Mouse (Mus musculus) MEL (cell line): ENCODE measurements at regions not wholly inside any gene's neighbourhood (a gene's known extent, or its start where the extent isn't known, plus 50 kb on each side); places are given as distances from the start of the nearest gene placed in this dataset.

Source experiments
- DNase-seq: peaks from one replicate; pipeline ENCODE4 v3.0.0; 2011; ENCODE audit warnings: low read depth, low spot score
- H3K27ac ChIP-seq: 2 replicates; pipeline ENCODE4 v1.5.1; 2012; ENCODE audit warnings: low read depth, mild to moderate bottlenecking, control low read depth, low read length, moderate library complexity; ENCODE audit not compliant: control insufficient read depth
- H3K27me3 ChIP-seq, 2 experiments: fragments of 150-350 bp in 1 of 2; sonication (generic) in 1 of 2; 2 replicates each; pipeline ENCODE4 v1.6.1; 2012; ENCODE audit warnings: low read length in 2 of 2, mild to moderate bottlenecking in 2 of 2, improper control_type of control experiment in 1 of 2, moderate library complexity in 1 of 2; ENCODE audit not compliant: insufficient read depth in 2 of 2, control insufficient read depth in 1 of 2
- H3K36me3 ChIP-seq, 2 experiments: 2 replicates each; pipeline ENCODE4 v1.6.1; 2012 to 2014; ENCODE audit warnings: low read length in 2 of 2, improper control_type of control experiment in 1 of 2, inconsistent platforms in 1 of 2, mild to moderate bottlenecking in 1 of 2; ENCODE audit not compliant: insufficient read depth in 2 of 2, control insufficient read depth in 1 of 2
- H3K4me1 ChIP-seq, 2 experiments: fragments of 150-350 bp in 1 of 2; sonication (generic) in 1 of 2; 2 replicates each; pipeline ENCODE4 v1.6.1; 2012; ENCODE audit warnings: low read length in 2 of 2, improper control_type of control experiment in 1 of 2, mild to moderate bottlenecking in 1 of 2; ENCODE audit not compliant: insufficient read depth in 2 of 2, control insufficient read depth in 1 of 2
- H3K4me3 ChIP-seq, 2 experiments: fragments of 150-350 bp in 1 of 2; sonication (generic) in 1 of 2; 2 replicates each; pipeline ENCODE4 v1.5.1; 2012; ENCODE audit warnings: low read depth in 2 of 2, low read length in 2 of 2, mild to moderate bottlenecking in 2 of 2, moderate library complexity in 2 of 2, control low read depth in 1 of 2, improper control_type of control experiment in 1 of 2; ENCODE audit not compliant: control insufficient read depth in 1 of 2, insufficient read depth in 1 of 2
- H3K79me2 ChIP-seq: 2 replicates; pipeline ENCODE4 v1.6.1; 2012; ENCODE audit warnings: mild to moderate bottlenecking, low read length, moderate library complexity; ENCODE audit not compliant: control insufficient read depth, poor library complexity, insufficient read depth
- H3K9ac ChIP-seq: 2 replicates; pipeline ENCODE4 v1.6.1; 2012; ENCODE audit warnings: low read depth, mild to moderate bottlenecking, control low read depth, low read length, moderate library complexity; ENCODE audit not compliant: control insufficient read depth, poor library complexity, severe bottlenecking
- H3K9me3 ChIP-seq: fragments of 150-350 bp; sonication (generic); replicated peaks from 2 replicates; pipeline ENCODE4 v1.6.1; 2012; ENCODE audit warnings: mild to moderate bottlenecking, low read length, improper control_type of control experiment, moderate library complexity; ENCODE audit not compliant: insufficient read depth
- BHLHE40 ChIP-seq: IDR thresholded peaks from 2 replicates; pipeline ENCODE4 v1.6.1; 2012; ENCODE audit warnings: low read depth, mild to moderate bottlenecking, inconsistent platforms, low read length, improper control_type of control experiment, borderline replicate concordance
- CHD1 ChIP-seq: IDR thresholded peaks from 2 replicates; pipeline ENCODE4 v1.6.1; 2012; ENCODE audit warnings: low read depth, mild to moderate bottlenecking, inconsistent platforms, low read length, improper control_type of control experiment
- CHD2 ChIP-seq: IDR thresholded peaks from 2 replicates; pipeline ENCODE4 v1.6.1; 2011; ENCODE audit warnings: low read length, improper control_type of control experiment
- CTCF ChIP-seq, 3 experiments: IDR thresholded peaks in 2 of 3; conservative IDR thresholded peaks in 1 of 3; 2 replicates each; pipeline ENCODE4 v1.5.1; 2011 to 2012; ENCODE audit warnings: low read length in 3 of 3, low read depth in 2 of 3, mild to moderate bottlenecking in 2 of 3, improper control_type of control experiment in 1 of 3, inconsistent platforms in 1 of 3, mixed read lengths in 1 of 3, moderate library complexity in 1 of 3; ENCODE audit not compliant: control insufficient read depth in 1 of 3, insufficient read depth in 1 of 3, poor library complexity in 1 of 3, severe bottlenecking in 1 of 3
- E2F4 ChIP-seq: IDR thresholded peaks from 2 replicates; pipeline ENCODE4 v1.6.1; 2011; ENCODE audit warnings: low read depth, low read length, improper control_type of control experiment, borderline replicate concordance
- ELF1 ChIP-seq: IDR thresholded peaks from 2 replicates; pipeline ENCODE4 v1.6.1; 2014; ENCODE audit warnings: low read depth, mild to moderate bottlenecking, inconsistent platforms, low read length, improper control_type of control experiment, moderate library complexity
- EP300 ChIP-seq, 2 experiments: IDR thresholded peaks; 2 replicates each; pipeline ENCODE4 v1.6.1; 2011; ENCODE audit warnings: improper control_type of control experiment in 2 of 2, low read length in 2 of 2, low read depth in 1 of 2, mild to moderate bottlenecking in 1 of 2
- ETS1 ChIP-seq: IDR thresholded peaks from 2 replicates; pipeline ENCODE4 v1.6.1; 2012; ENCODE audit warnings: low read depth, mild to moderate bottlenecking, inconsistent platforms, low read length, improper control_type of control experiment, moderate library complexity
- GABPA ChIP-seq: IDR thresholded peaks from 2 replicates; pipeline ENCODE4 v1.6.1; 2012; ENCODE audit warnings: low read depth, mild to moderate bottlenecking, inconsistent platforms, low read length, improper control_type of control experiment, moderate library complexity
- GATA1 ChIP-seq: IDR thresholded peaks from 2 replicates; pipeline ENCODE4 v1.6.1; 2011; ENCODE audit warnings: low read depth, low read length, improper control_type of control experiment
- HCFC1 ChIP-seq: IDR thresholded peaks from 2 replicates; pipeline ENCODE4 v1.6.1; 2012; ENCODE audit warnings: low read depth, mild to moderate bottlenecking, inconsistent platforms, low read length, improper control_type of control experiment, moderate library complexity
- JUND ChIP-seq: IDR thresholded peaks from 2 replicates; pipeline ENCODE4 v1.6.1; 2011; ENCODE audit warnings: low read depth, mild to moderate bottlenecking, improper control_type of control experiment, low read length
- KAT2A ChIP-seq: conservative IDR thresholded peaks from 2 replicates; pipeline ENCODE4 v1.6.1; 2012; ENCODE audit warnings: low read depth, low read length, improper control_type of control experiment, inconsistent platforms
- MAFK ChIP-seq: IDR thresholded peaks from 2 replicates; pipeline ENCODE4 v1.6.1; 2011; ENCODE audit warnings: low read depth, mild to moderate bottlenecking, low read length, improper control_type of control experiment, borderline replicate concordance
- MAX ChIP-seq: IDR thresholded peaks from 2 replicates; pipeline ENCODE4 v1.6.1; 2011; ENCODE audit warnings: low read length, improper control_type of control experiment
- MAZ ChIP-seq: IDR thresholded peaks from 2 replicates; pipeline ENCODE4 v1.6.1; 2012; ENCODE audit warnings: low read depth, mild to moderate bottlenecking, inconsistent platforms, low read length, improper control_type of control experiment
- MXI1 ChIP-seq: IDR thresholded peaks from 2 replicates; pipeline ENCODE4 v1.6.1; 2011; ENCODE audit warnings: mild to moderate bottlenecking, low read depth, low read length, improper control_type of control experiment
- MYB ChIP-seq: IDR thresholded peaks from 2 replicates; pipeline ENCODE4 v1.6.1; 2011; ENCODE audit warnings: mild to moderate bottlenecking, low read depth, low read length, improper control_type of control experiment
- MYC ChIP-seq: IDR thresholded peaks from 2 replicates; pipeline ENCODE4 v1.6.1; 2011; ENCODE audit warnings: low read depth, mild to moderate bottlenecking, low read length, improper control_type of control experiment, moderate library complexity
- NELFE ChIP-seq: IDR thresholded peaks from 2 replicates; pipeline ENCODE4 v1.6.1; 2011; ENCODE audit warnings: low read depth, low read length, improper control_type of control experiment
- NRF1 ChIP-seq: IDR thresholded peaks from 2 replicates; pipeline ENCODE4 v1.6.1; 2014; ENCODE audit warnings: low read depth, mild to moderate bottlenecking, inconsistent platforms, low read length, improper control_type of control experiment, moderate library complexity; ENCODE audit not compliant: poor library complexity, insufficient read depth, severe bottlenecking
- POLR2A ChIP-seq, 2 experiments: IDR thresholded peaks; 2 replicates each; pipeline ENCODE4 v1.6.1; 2011 to 2012; ENCODE audit warnings: low read length in 2 of 2, mild to moderate bottlenecking in 2 of 2, control low read depth in 1 of 2, improper control_type of control experiment in 1 of 2, low read depth in 1 of 2, moderate library complexity in 1 of 2; ENCODE audit not compliant: control insufficient read depth in 1 of 2, insufficient read depth in 1 of 2, poor library complexity in 1 of 2
- POLR2AphosphoS2 ChIP-seq: IDR thresholded peaks from 2 replicates; pipeline ENCODE4 v1.6.1; 2011; ENCODE audit warnings: low read length, improper control_type of control experiment
- POLR2AphosphoS5 ChIP-seq: IDR thresholded peaks from 2 replicates; pipeline ENCODE4 v1.6.1; 2012; ENCODE audit warnings: low read depth, borderline replicate concordance, mild to moderate bottlenecking, inconsistent platforms, low read length, moderate library complexity, mixed read lengths
- RAD21 ChIP-seq: IDR thresholded peaks from 2 replicates; pipeline ENCODE4 v1.6.1; 2011; ENCODE audit warnings: mild to moderate bottlenecking, low read depth, low read length, improper control_type of control experiment
- RCOR1 ChIP-seq: IDR thresholded peaks from 2 replicates; pipeline ENCODE4 v1.6.1; 2012; ENCODE audit warnings: low read depth, mild to moderate bottlenecking, inconsistent platforms, low read length, improper control_type of control experiment
- SIN3A ChIP-seq: IDR thresholded peaks from 2 replicates; pipeline ENCODE4 v1.6.1; 2012; ENCODE audit warnings: low read length, improper control_type of control experiment, inconsistent platforms
- SMC3 ChIP-seq: IDR thresholded peaks from 2 replicates; pipeline ENCODE4 v1.6.1; 2011; ENCODE audit warnings: low read depth, low read length, improper control_type of control experiment
- TAL1 ChIP-seq: IDR thresholded peaks from 2 replicates; pipeline ENCODE4 v1.6.1; 2012; ENCODE audit warnings: mild to moderate bottlenecking, inconsistent platforms, low read length, moderate library complexity, mixed read lengths
- TBP ChIP-seq: IDR thresholded peaks from 2 replicates; pipeline ENCODE4 v1.8.0; 2011; ENCODE audit warnings: low read depth, low read length, improper control_type of control experiment
- TCF12 ChIP-seq: IDR thresholded peaks from 2 replicates; pipeline ENCODE4 v1.6.1; 2014; ENCODE audit warnings: low read depth, mild to moderate bottlenecking, inconsistent platforms, low read length, improper control_type of control experiment, moderate library complexity
- UBTF ChIP-seq: IDR thresholded peaks from 2 replicates; pipeline ENCODE4 v1.6.1; 2012; ENCODE audit warnings: low read depth, mild to moderate bottlenecking, inconsistent platforms, low read length, improper control_type of control experiment, moderate library complexity, borderline replicate concordance; ENCODE audit not compliant: insufficient read depth
- USF1 ChIP-seq: IDR thresholded peaks from 2 replicates; pipeline ENCODE4 v1.6.1; 2014; ENCODE audit warnings: low read depth, mild to moderate bottlenecking, inconsistent platforms, low read length, improper control_type of control experiment, moderate library complexity
- USF2 ChIP-seq, 2 experiments: IDR thresholded peaks; 2 replicates each; pipeline ENCODE4 v1.6.1; 2011 to 2012; ENCODE audit warnings: improper control_type of control experiment in 2 of 2, low read length in 2 of 2, borderline replicate concordance in 1 of 2, inconsistent platforms in 1 of 2, low read depth in 1 of 2, mild to moderate bottlenecking in 1 of 2; ENCODE audit not compliant: insufficient read depth in 1 of 2
- ZC3H11A ChIP-seq: IDR thresholded peaks from 2 replicates; pipeline ENCODE4 v1.6.1; 2012; ENCODE audit warnings: low read depth, mild to moderate bottlenecking, inconsistent platforms, low read length, improper control_type of control experiment
- ZKSCAN1 ChIP-seq: IDR thresholded peaks from 2 replicates; pipeline ENCODE4 v1.6.1; 2012; ENCODE audit warnings: low read depth, mild to moderate bottlenecking, inconsistent platforms, low read length, improper control_type of control experiment, moderate library complexity
- ZMIZ1 ChIP-seq: IDR thresholded peaks from 2 replicates; pipeline ENCODE4 v1.6.1; 2012; ENCODE audit warnings: low read depth, mild to moderate bottlenecking, inconsistent platforms, low read length, improper control_type of control experiment, moderate library complexity
- ZNF384 ChIP-seq: IDR thresholded peaks from 2 replicates; pipeline ENCODE4 v1.6.1; 2012; ENCODE audit warnings: low read depth, mild to moderate bottlenecking, inconsistent platforms, low read length, improper control_type of control experiment

DNA sequence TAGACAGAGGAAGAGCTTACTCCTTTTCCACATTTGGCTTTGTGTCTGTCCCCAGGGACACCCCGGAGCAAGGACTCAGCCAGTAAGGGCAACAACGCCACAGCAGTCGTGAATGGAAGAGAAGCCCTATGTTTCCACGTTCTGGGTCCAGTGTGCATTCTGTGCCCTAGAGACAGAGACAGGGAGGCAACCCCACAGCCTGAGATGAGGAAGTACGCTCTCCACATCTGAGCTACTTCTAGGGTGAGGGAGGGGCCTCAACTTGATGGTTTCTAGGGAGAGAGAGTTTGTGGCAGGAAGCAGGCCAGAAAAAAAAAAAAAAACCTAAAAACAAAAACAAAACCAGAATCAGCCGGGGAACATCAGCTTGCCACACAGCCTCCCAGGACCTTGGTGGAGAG is 233.4 kb downstream of the Rplp1 start:
- Histone ChIP-seq H3K27me3 (no peaks in the 10 kb centered on the region), H3K9me3 (no peaks in the 10 kb centered on the region), H3K9ac (peak overlapping the region; percentile 71), H3K36me3 (peaks cover 0 to 40% of the 10 kb centered on the region in 2 experiments; a peak in 2 of 4 replicates), H3K4me3 (peak overlapping the region; percentile 39 to 54), H3K27ac (peak overlapping the region; percentile 94), H3K79me2 (no peaks in the 10 kb centered on the region; the same call in 1 of the 2 replicates), H3K4me1 (peaks cover 25 to 56% of the 10 kb centered on the region in 2 experiments)
- peak; percentile 92 for DNase-seq
- 0 out of 2 replicates have a peak, but pooled peaks have one; percentile 14 for TF ChIP-seq ZKSCAN1
- no peak for TF ChIP-seq USF1
- no peak for TF ChIP-seq CHD2
- TF ChIP-seq CHD1: no peak
- TF ChIP-seq RCOR1: no peak
- TF ChIP-seq POLR2AphosphoS2: no peak
- TF ChIP-seq MXI1: peak; percentile 58
- peak; percentile 67 for TF ChIP-seq SIN3A
- peak; percentile 65 for TF ChIP-seq ELF1
- TF ChIP-seq TAL1: no peak
- no peak for TF ChIP-seq UBTF
- peak; percentile 22 to 49; a peak in 1 of 4 replicates for TF ChIP-seq EP300 (IDR thresholded peaks at IDR 0.05; ENCODE audit: low read depth in 1 of 2, low read length in 2 of 2)
- TF ChIP-seq USF2 (IDR thresholded peaks at IDR 0.05; ENCODE audit: borderline replicate concordance in 1 of 2, insufficient read depth in 1 of 2, low read depth in 1 of 2, low read length in 2 of 2): no peak
- TF ChIP-seq MAZ: peak; percentile 51; the same call in 1 of the 2 replicates
- TF ChIP-seq POLR2A (IDR thresholded peaks at IDR 0.05; ENCODE audit: control insufficient read depth in 1 of 2, insufficient read depth in 1 of 2, low read depth in 1 of 2, low read length in 2 of 2, poor library complexity in 1 of 2): peak; percentile 41 to 52; a peak in 3 of 4 replicates
- TF ChIP-seq GATA1: no peak
- TF ChIP-seq ETS1: peak; percentile 58
- 0 out of 2 replicates have a peak, but pooled peaks have one; percentile 29 for TF ChIP-seq ZMIZ1
- TF ChIP-seq E2F4: no peak
- no peak for TF ChIP-seq POLR2AphosphoS5
- no peak for TF ChIP-seq NRF1
- TF ChIP-seq ZNF384: peak; percentile 96
- no peak for TF ChIP-seq CTCF (IDR thresholded peaks at IDR 0.05 in 2 of 3, conservative IDR thresholded peaks at IDR 0.05 in 1 of 3; ENCODE audit: control insufficient read depth in 1 of 3, insufficient read depth in 1 of 3, low read depth in 2 of 3, low read length in 3 of 3, poor library complexity in 1 of 3, severe bottlenecking in 1 of 3)
- TF ChIP-seq JUND: no peak
- no peak for TF ChIP-seq GABPA
- no peak for TF ChIP-seq SMC3
- no peak for TF ChIP-seq HCFC1
- peak; percentile 23; the same call in 1 of the 2 replicates for TF ChIP-seq TCF12
- no peak for TF ChIP-seq MYB
- TF ChIP-seq MYC: 0 out of 2 replicates have a peak, but pooled peaks have one; percentile 23
- TF ChIP-seq NELFE: peak; percentile 61
- no peak for TF ChIP-seq ZC3H11A
- 0 out of 2 replicates have a peak, but pooled peaks have one; percentile 21 for TF ChIP-seq MAX
- no peak for TF ChIP-seq BHLHE40
- no peak for TF ChIP-seq MAFK
- no peak for TF ChIP-seq RAD21
- TF ChIP-seq TBP: peak; percentile 63; the same call in 1 of the 2 replicates
- no peak for TF ChIP-seq KAT2A
